Mouse (Mus musculus) embryo, embryonic 10 days (tissue): ENCODE results near the gene Slco2b1.

ENCODE experiments used
- DNase-seq: peaks from one replicate; pipeline ENCODE4 v3.0.0-alpha.2; 2015; ENCODE audit warnings: low spot score

The Slco2b1 gene

GRCm38 (mm10) chr7:99693387-99693786 lies 17.8 kb downstream of the Slco2b1 start:
- DNase-seq = no peak

GRCm38 (mm10) chr7:99692396-99692795 lies 18.7 kb downstream of the Slco2b1 start:
- DNase-seq = no peak

GRCm38 (mm10) chr7:99690819-99691218 lies 20.3 kb downstream of the Slco2b1 start:
- DNase-seq = no peak

GRCm38 (mm10) chr7:99684086-99684485 lies 27.1 kb downstream of the Slco2b1 start:
- no peak for DNase-seq

GRCm38 (mm10) chr7:99680771-99681170 lies 30.4 kb downstream of the Slco2b1 start:
- no peak for DNase-seq

GRCm38 (mm10) chr7:99674890-99675289 lies 36.2 kb downstream of the Slco2b1 start:
- no peak for DNase-seq

GRCm38 (mm10) chr7:99674209-99674608 lies 36.9 kb downstream of the Slco2b1 start:
- DNase-seq = no peak

- no peak for DNase-seq
These were observed 38.0 kb downstream of the Slco2b1 start for GRCm38 (mm10) chr7:99673188-99673587.

- DNase-seq = no peak
These were observed 39.4 kb downstream of the Slco2b1 start for GRCm38 (mm10) chr7:99671544-99672435.

- no peak for DNase-seq
These were observed 40.2 kb downstream of the Slco2b1 start for GRCm38 (mm10) chr7:99670915-99671314.

- DNase-seq = peak; percentile 71
These were observed 42.3 kb downstream of the Slco2b1 start for GRCm38 (mm10) chr7:99668802-99669201.

- DNase-seq = no peak
These were observed 44.0 kb downstream of the Slco2b1 start for GRCm38 (mm10) chr7:99667096-99667495.

GRCm38 (mm10) chr7:99665731-99666452 lies 45.2 kb downstream of the Slco2b1 start:
- no peak for DNase-seq

GRCm38 (mm10) chr7:99664571-99665485 lies 46.3 kb downstream of the Slco2b1 start:
- DNase-seq = peak; percentile 42

GRCm38 (mm10) chr7:99663507-99664220 lies 47.5 kb downstream of the Slco2b1 start:
- no peak for DNase-seq

- DNase-seq = no peak
These were observed 48.8 kb downstream of the Slco2b1 start for GRCm38 (mm10) chr7:99662311-99662710.

GRCm38 (mm10) chr7:99661571-99662230 lies 49.4 kb downstream of the Slco2b1 start:
- no peak for DNase-seq

- DNase-seq = no peak
These were observed 50.1 kb downstream of the Slco2b1 start for GRCm38 (mm10) chr7:99661071-99661470.

- peak; percentile 85 for DNase-seq
These were observed 51.6 kb downstream of the Slco2b1 start for GRCm38 (mm10) chr7:99659379-99660029.

GRCm38 (mm10) chr7:99654244-99654643 lies 56.9 kb downstream of the Slco2b1 start:
- no peak for DNase-seq
